Mouse (Mus musculus) cerebellum, adult 9-10 months (tissue): Measurements from ENCODE around the gene Arhgap33.
"Not testable (repeated sequence)": the region's sequence is repeated elsewhere in the genome, so short reads cannot be mapped to it uniquely, and the experiment has no call there.

Experiments
- DNase-seq: peaks from one replicate; pipeline ENCODE4 v3.0.0; 2022

Arhgap33 gene

GRCm38 (mm10) chr7:30492765-30493164 is 42.1 kb downstream of the Arhgap33 start:
- DNase-seq, result peak; percentile 88

DNA sequence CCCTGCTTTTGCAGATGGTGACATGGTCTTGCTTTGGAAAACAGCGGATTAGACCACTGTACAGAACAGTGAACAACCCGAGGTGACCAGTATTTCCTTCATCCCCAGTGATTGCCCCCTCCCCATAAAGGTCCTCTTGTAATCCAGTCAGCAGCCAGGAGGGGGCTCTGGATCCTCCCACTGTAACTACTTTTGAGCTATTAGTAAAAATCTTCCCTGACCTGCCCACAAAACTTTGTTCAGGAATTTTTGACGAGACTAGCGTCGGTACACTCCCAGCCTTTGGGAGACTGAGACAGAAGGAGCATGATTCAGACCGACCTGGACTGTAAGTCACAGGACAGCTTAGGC is 43.9 kb downstream of the Arhgap33 start:
- no peak for DNase-seq

DNA sequence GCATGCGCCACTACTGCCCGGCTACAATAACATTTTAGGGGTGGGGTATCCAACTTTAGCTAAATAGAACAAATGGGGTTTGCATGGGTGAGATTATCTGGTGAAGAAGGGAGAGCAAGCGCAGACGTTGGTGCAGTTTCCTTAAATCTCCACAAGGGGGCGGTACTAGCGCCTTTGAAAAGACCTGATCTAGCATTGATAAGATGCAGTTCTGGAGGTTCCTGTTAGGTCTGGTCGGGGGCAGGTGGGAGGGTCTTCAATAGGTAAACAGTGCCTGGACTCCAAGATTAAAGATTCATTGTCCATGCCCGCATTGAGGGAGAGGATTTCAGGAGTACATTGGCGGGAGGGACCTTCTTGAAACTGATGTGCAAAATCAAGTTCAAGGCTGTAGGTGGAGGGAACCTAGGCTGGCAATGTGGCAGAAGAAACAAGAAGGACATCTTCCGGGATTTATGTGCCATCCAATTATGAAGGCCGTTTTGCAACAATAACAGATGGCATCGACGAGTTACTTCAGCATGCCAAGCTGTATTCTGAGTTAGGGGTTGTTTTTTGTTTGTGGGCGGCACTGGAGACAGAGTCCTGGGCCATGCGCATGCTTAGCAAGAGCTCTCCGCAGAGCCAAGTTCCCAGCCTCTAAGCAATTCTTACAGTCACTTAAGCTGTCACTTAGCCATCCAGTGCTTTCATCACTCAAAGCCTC is 44.5 kb downstream of the Arhgap33 start:
- DNase-seq, result peak; percentile 65

DNA sequence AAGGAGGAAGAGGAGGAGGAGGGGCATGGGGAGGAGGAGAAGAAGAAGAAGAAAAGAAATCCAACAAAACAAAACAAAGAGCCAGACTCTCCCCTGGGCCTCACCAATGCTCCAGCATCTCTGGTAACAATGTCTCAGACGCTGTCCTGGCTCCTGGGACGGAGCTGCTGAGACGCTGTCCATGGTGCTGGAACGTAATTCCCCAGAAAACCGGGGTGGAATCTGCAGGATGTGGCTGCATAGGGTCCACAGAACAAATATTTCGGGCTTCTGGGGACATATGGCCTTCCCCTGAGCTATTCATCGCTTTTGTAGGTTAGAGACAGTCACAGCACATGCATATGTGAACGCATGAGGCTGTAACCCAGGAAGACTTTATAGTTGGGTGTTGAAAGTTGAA is 50.6 kb downstream of the Arhgap33 start:
- no peak for DNase-seq

DNA sequence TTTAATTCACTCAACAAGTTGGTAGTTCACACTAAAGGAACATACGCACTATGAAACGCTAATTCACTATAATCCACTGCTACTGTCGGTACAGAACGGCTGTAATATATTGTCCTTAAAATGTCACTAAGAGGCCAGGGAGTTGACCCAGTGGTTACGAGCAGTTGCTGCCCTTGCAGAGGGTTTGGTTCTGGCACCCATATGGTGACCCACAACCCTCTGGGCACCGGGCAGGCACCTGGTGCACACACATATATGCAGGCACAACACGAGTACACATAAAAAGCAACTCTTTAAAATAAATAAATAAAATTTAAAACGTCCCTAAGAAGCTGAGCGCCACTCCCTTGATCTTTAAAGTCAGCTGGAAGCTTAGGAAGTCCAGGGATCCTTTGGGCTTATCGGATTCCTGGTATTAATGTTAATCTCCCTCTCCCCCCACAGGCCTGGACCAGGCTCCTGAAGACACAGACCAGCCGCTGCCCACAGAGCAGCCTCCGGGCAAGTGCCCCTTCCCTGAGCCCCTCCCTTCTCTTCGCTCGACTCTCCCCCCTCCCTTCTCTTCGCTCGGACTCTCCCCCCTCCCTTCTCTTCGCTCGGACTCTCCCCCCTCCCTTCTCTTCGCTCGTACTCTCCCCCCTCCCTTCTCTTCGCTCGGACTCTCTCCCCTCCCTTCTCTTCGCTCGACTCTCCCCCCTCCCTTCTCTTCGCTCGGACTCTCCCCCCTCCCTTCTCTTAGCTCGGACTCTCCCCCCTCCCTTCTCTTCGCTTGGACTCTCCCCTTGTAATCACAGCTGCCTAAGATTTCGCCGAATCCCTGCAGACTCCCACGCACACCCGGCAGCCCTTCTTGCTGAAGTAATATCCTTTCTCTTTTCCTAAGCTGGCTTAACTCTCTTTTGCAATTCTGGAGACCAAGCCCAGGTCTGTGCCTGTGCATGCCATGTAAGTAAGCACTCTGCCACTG is 57.2 kb downstream of the Arhgap33 start:
- DNase-seq, result no peak

DNA sequence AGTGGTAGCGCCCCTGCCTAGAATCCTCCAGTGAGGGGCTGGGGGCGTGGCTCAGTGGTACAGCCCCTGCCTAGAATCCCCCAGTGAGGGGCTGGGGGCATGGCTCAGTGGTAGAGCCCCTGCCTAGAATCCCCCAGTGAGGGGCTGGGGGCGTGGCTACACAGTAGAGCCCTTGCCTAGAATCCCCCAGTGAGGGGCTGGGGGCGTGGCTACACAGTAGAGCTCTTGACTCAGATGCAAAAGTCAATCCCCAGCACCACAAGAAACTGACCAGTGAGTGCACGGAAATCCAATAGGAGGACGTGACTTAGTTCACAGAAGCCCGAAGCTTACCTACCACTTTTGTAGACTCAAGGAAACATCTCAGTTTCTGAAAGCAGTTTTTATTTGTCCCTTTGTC is 58.7 kb downstream of the Arhgap33 start:
- DNase-seq, result not testable (repeated sequence)

- no peak for DNase-seq
These were observed 59.9 kb downstream of the Arhgap33 start for GRCm38 (mm10) chr7:30474999-30475398.

DNA sequence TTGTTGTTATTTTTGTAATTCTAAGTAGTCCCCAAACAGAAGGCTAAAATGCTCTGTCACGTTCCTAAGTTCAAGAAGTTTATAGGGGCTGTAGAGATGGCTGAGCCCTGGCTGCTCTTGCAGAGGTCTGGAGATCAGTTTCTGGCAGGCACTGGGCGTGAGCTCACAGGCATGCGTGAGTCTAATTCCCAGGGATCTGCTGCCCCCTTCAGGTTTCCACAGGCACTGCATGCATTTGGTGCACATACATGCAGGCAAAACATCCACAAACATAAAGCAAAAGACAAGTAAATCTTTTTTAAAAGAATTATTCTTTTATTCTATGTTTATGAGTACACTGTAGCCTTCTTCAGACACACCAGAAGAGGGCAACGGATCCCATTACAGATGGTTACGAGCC is 62.4 kb downstream of the Arhgap33 start:
- DNase-seq, result no peak
